Mouse (Mus musculus): ENCODE data around the gene Rbm18. TPM values are rescaled to one million over a fixed set of nuclear protein-coding genes. Genes with fewer than 3 reads are reported as not detected.
"Not testable (repeated sequence)": the region's sequence is repeated elsewhere in the genome, so short reads cannot be mapped to it uniquely, and the experiment has no call there.

Rbm18 gene
- polyA plus RNA-seq (2014; fragmentation: Nextera tagmentation; extraction: Ambion mirVana) = 88.5 and 92.6 TPM in 2 replicates

- H3K27ac ChIP-seq (replicated peaks; ENCODE audit: low read depth, low read length) = peak within 1 kb of the TSS; percentile 51; the same call in 1 of the 2 replicates
- H3K4me3 ChIP-seq (ENCODE audit: low read depth, low read length) = peak within 1 kb of the TSS; percentile 79
- WGBS = under 1% methylated on average over 50 of the region's 50 CpGs
- H3K27me3 ChIP-seq (ENCODE audit: control insufficient read depth, insufficient read depth, low read length) = no peaks in the 10 kb centered on the region
- peak within 1 kb of the TSS; percentile 83 for H3K9ac ChIP-seq (ENCODE audit: low read length)
- no peaks in the 10 kb centered on the region for H3K9me3 ChIP-seq (ENCODE audit: control insufficient read depth, low read length)
- H3K4me2 ChIP-seq (ENCODE audit: low read depth, severe bottlenecking) = peak within 1 kb of the TSS; percentile 71
- peaks cover 6% of the 10 kb centered on the region for H3K36me3 ChIP-seq (ENCODE audit: control insufficient read depth, insufficient read depth, low read length)
- peaks cover 4% of the 10 kb centered on the region for H3K4me1 ChIP-seq (ENCODE audit: control insufficient read depth, insufficient read depth, low read length)
- DNase-seq (ENCODE audit: low spot score) = peak; percentile 95
- ATAC-seq (ENCODE audit: insufficient number of reproducible peaks, low FRiP score, low TSS enrichment, low read depth) = peak; percentile 97
These were observed at the start of gene Rbm18, which contains the start of gene Mrrf for GRCm38 (mm10) chr2:36136300-36136941. Rbm18 (minus strand) TSS chr2:36136773. Mrrf (plus strand) TSS chr2:36136389.

- Histone ChIP-seq H3K27ac (replicated peaks; ENCODE audit: low read depth, low read length) (no peak overlapping the region), H3K4me1 (ENCODE audit: control insufficient read depth, insufficient read depth, low read length) (no peaks in the 10 kb centered on the region), H3K4me2 (ENCODE audit: low read depth, severe bottlenecking) (no peak overlapping the region), H3K27me3 (ENCODE audit: control insufficient read depth, insufficient read depth, low read length) (no peaks in the 10 kb centered on the region), H3K9me3 (ENCODE audit: control insufficient read depth, low read length) (no peaks in the 10 kb centered on the region), H3K4me3 (ENCODE audit: low read depth, low read length) (no peak overlapping the region), H3K36me3 (ENCODE audit: control insufficient read depth, insufficient read depth, low read length) (no peaks in the 10 kb centered on the region), H3K9ac (ENCODE audit: low read length) (no peak overlapping the region)
- ATAC-seq (ENCODE audit: insufficient number of reproducible peaks, low FRiP score, low TSS enrichment, low read depth) (no peak), DNase-seq (ENCODE audit: low spot score) (no peak)
- 79% methylated on average over 6 of the region's 6 CpGs for WGBS
These were observed 48.3 kb upstream of the Rbm18 start for GRCm38 (mm10) chr2:36184876-36185275.

GRCm38 (mm10) chr2:36184192-36184591, 47.6 kb upstream of the Rbm18 start:
- ATAC-seq (ENCODE audit: insufficient number of reproducible peaks, low FRiP score, low TSS enrichment, low read depth) (no peak), DNase-seq (ENCODE audit: low spot score) (no peak)
- WGBS = 91% methylated on average over 2 of the region's 2 CpGs
- no peaks in the 10 kb centered on the region for H3K4me1 ChIP-seq (ENCODE audit: control insufficient read depth, insufficient read depth, low read length)
- no peak overlapping the region for H3K4me2 ChIP-seq (ENCODE audit: low read depth, severe bottlenecking)
- H3K4me3 ChIP-seq (ENCODE audit: low read depth, low read length) = no peak overlapping the region
- H3K36me3 ChIP-seq (ENCODE audit: control insufficient read depth, insufficient read depth, low read length) = no peaks in the 10 kb centered on the region
- H3K9ac ChIP-seq (ENCODE audit: low read length) = no peak overlapping the region
- no peaks in the 10 kb centered on the region for H3K27me3 ChIP-seq (ENCODE audit: control insufficient read depth, insufficient read depth, low read length)
- no peaks in the 10 kb centered on the region for H3K9me3 ChIP-seq (ENCODE audit: control insufficient read depth, low read length)
- H3K27ac ChIP-seq (replicated peaks; ENCODE audit: low read depth, low read length) = no peak overlapping the region

GRCm38 (mm10) chr2:36183278-36183677, 46.7 kb upstream of the Rbm18 start:
- ATAC-seq (ENCODE audit: insufficient number of reproducible peaks, low FRiP score, low TSS enrichment, low read depth) (no peak), DNase-seq (ENCODE audit: low spot score) (no peak)
- Histone ChIP-seq H3K27me3 (ENCODE audit: control insufficient read depth, insufficient read depth, low read length) (no peaks in the 10 kb centered on the region), H3K4me1 (ENCODE audit: control insufficient read depth, insufficient read depth, low read length) (no peaks in the 10 kb centered on the region), H3K4me2 (ENCODE audit: low read depth, severe bottlenecking) (no peak overlapping the region), H3K9me3 (ENCODE audit: control insufficient read depth, low read length) (no peaks in the 10 kb centered on the region), H3K27ac (replicated peaks; ENCODE audit: low read depth, low read length) (no peak overlapping the region), H3K4me3 (ENCODE audit: low read depth, low read length) (no peak overlapping the region), H3K9ac (ENCODE audit: low read length) (no peak overlapping the region), H3K36me3 (ENCODE audit: control insufficient read depth, insufficient read depth, low read length) (no peaks in the 10 kb centered on the region; the same call in 1 of the 2 replicates)
- WGBS = 74% methylated on average over 2 of the region's 2 CpGs

- not testable (repeated sequence) for H3K9ac ChIP-seq (ENCODE audit: low read length); H3K27ac ChIP-seq (replicated peaks; ENCODE audit: low read depth, low read length); H3K9me3 ChIP-seq (ENCODE audit: control insufficient read depth, low read length); DNase-seq (ENCODE audit: low spot score); H3K36me3 ChIP-seq (ENCODE audit: control insufficient read depth, insufficient read depth, low read length); H3K27me3 ChIP-seq (ENCODE audit: control insufficient read depth, insufficient read depth, low read length); H3K4me2 ChIP-seq (ENCODE audit: low read depth, severe bottlenecking); H3K4me3 ChIP-seq (ENCODE audit: low read depth, low read length); H3K4me1 ChIP-seq (ENCODE audit: control insufficient read depth, insufficient read depth, low read length); ATAC-seq (ENCODE audit: insufficient number of reproducible peaks, low FRiP score, low TSS enrichment, low read depth)
- WGBS = 91% methylated on average over 4 of the region's 4 CpGs
These were observed 45.2 kb upstream of the Rbm18 start for GRCm38 (mm10) chr2:36181587-36182368.

- ATAC-seq (ENCODE audit: insufficient number of reproducible peaks, low FRiP score, low TSS enrichment, low read depth) = no peak
- no peaks in the 10 kb centered on the region for H3K27me3 ChIP-seq (ENCODE audit: control insufficient read depth, insufficient read depth, low read length)
- H3K4me3 ChIP-seq (ENCODE audit: low read depth, low read length) = no peak overlapping the region
- H3K9me3 ChIP-seq (ENCODE audit: control insufficient read depth, low read length) = no peaks in the 10 kb centered on the region
- DNase-seq (ENCODE audit: low spot score) = no peak
- no peak overlapping the region for H3K27ac ChIP-seq (replicated peaks; ENCODE audit: low read depth, low read length)
- H3K4me2 ChIP-seq (ENCODE audit: low read depth, severe bottlenecking) = no peak overlapping the region
- no peak overlapping the region for H3K9ac ChIP-seq (ENCODE audit: low read length)
- WGBS = 67% methylated on average over 3 of the region's 3 CpGs
- no peaks in the 10 kb centered on the region for H3K4me1 ChIP-seq (ENCODE audit: control insufficient read depth, insufficient read depth, low read length)
- H3K36me3 ChIP-seq (ENCODE audit: control insufficient read depth, insufficient read depth, low read length) = no peaks in the 10 kb centered on the region; the same call in 1 of the 2 replicates
These were observed 42.9 kb upstream of the Rbm18 start for GRCm38 (mm10) chr2:36179487-36179886.

GRCm38 (mm10) chr2:36172574-36172973, 36.0 kb upstream of the Rbm18 start:
- 90% methylated on average over 3 of the region's 3 CpGs for WGBS
- DNase-seq (ENCODE audit: low spot score) = no peak

GRCm38 (mm10) chr2:36172136-36172535, 35.6 kb upstream of the Rbm18 start:
- Histone ChIP-seq H3K4me1 (ENCODE audit: control insufficient read depth, insufficient read depth, low read length) (no peaks in the 10 kb centered on the region), H3K36me3 (ENCODE audit: control insufficient read depth, insufficient read depth, low read length) (no peaks in the 10 kb centered on the region), H3K27ac (replicated peaks; ENCODE audit: low read depth, low read length) (no peak overlapping the region), H3K4me3 (ENCODE audit: low read depth, low read length) (no peak overlapping the region), H3K4me2 (ENCODE audit: low read depth, severe bottlenecking) (no peak overlapping the region), H3K9ac (ENCODE audit: low read length) (no peak overlapping the region), H3K9me3 (ENCODE audit: control insufficient read depth, low read length) (no peaks in the 10 kb centered on the region), H3K27me3 (ENCODE audit: control insufficient read depth, insufficient read depth, low read length) (no peaks in the 10 kb centered on the region)
- ATAC-seq (ENCODE audit: insufficient number of reproducible peaks, low FRiP score, low TSS enrichment, low read depth) = no peak
- 77% methylated on average over 4 of the region's 4 CpGs for WGBS
- DNase-seq (ENCODE audit: low spot score) = no peak

More at GRCm38 (mm10) chr2:36172574-36172973, 36.0 kb upstream of the Rbm18 start:
- no peaks in the 10 kb centered on the region for H3K27me3 ChIP-seq (ENCODE audit: control insufficient read depth, insufficient read depth, low read length)
- no peak for ATAC-seq (ENCODE audit: insufficient number of reproducible peaks, low FRiP score, low TSS enrichment, low read depth)
- H3K4me1 ChIP-seq (ENCODE audit: control insufficient read depth, insufficient read depth, low read length) = no peaks in the 10 kb centered on the region
- no peak overlapping the region for H3K9ac ChIP-seq (ENCODE audit: low read length)
- H3K9me3 ChIP-seq (ENCODE audit: control insufficient read depth, low read length) = no peaks in the 10 kb centered on the region
- H3K4me3 ChIP-seq (ENCODE audit: low read depth, low read length) = no peak overlapping the region
- no peak overlapping the region for H3K27ac ChIP-seq (replicated peaks; ENCODE audit: low read depth, low read length)
- no peak overlapping the region for H3K4me2 ChIP-seq (ENCODE audit: low read depth, severe bottlenecking)
- no peaks in the 10 kb centered on the region for H3K36me3 ChIP-seq (ENCODE audit: control insufficient read depth, insufficient read depth, low read length)

All from limb, embryonic 11.5 days (tissue).